Mouse (Mus musculus) thymus, adult 18-20 months (tissue): ENCODE measurements around the gene Bpifb9a.
"Not testable (repeated sequence)": the region's sequence is repeated elsewhere in the genome, so short reads cannot be mapped to it uniquely, and the experiment has no call there.

Source experiments
- DNase-seq, 2 experiments: peaks; one replicate each; pipeline ENCODE4 v3.0.0; 2022; ENCODE audit warnings: mixed read lengths in 2 of 2

Bpifb9a gene

DNA sequence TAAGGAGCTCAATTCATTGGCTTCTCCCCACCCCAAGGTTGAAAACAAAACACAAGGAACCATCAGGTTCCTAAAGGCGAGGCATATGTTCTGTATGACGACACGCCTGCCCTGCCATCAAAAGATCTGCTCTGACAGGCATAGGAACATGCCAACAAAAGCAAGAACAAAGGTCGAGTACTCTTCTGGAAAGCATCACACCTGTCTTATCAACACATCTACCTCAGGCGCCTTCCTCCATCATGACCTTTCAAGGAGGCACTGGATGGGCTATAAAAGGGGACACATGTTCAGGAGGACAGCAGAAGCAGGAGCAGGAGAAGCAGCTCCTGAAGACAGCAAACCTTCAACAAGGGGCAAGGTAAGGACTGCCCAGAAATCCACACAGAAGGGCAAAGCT, at the start of gene Bpifb9a:
Gene Bpifb9a, plus strand, starts transcription at position 301 of the 400 bp plus-strand sequence.
- not testable (repeated sequence) for DNase-seq

DNA sequence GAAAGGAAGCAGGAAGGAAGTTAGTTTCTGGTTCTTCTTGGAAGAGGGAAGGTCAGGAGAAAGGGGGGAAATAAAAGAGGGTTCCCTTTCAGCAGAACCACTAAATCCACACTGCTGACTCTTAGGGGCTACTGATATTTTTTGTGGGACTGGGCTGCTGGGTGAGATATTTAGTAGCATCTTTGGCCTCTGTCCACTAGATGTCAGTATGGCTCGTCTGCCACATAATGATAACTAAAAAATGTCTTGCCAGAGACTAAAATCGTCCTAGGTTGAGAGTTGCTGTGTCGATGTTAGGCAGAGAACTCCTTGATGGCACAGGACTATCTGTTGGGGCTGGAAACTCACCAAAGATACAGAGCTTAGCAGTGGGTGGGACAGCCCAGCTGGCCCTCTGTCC, 48.5 kb upstream of the Bpifb9a start:
- no peak for DNase-seq

DNA sequence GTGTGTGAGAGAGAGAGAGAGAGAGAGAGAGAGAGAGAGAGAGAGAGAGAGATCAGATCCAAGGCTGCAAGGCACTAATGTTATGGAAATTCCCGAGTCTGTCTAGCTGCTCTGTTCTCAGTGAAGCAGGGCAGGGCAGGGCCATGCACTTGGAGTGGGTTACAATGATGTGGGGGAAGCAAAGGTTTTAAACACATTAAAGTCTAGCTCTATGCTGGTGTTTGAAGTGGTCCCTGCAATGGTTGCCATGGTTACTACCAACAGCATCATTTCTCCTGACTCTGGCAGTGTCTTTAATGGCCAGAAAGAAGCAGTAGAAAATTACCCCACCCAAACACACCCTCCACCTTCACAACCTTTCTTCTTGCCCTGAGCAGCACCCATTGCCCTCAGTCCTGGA, 46.5 kb upstream of the Bpifb9a start:
- no peak for DNase-seq

DNA sequence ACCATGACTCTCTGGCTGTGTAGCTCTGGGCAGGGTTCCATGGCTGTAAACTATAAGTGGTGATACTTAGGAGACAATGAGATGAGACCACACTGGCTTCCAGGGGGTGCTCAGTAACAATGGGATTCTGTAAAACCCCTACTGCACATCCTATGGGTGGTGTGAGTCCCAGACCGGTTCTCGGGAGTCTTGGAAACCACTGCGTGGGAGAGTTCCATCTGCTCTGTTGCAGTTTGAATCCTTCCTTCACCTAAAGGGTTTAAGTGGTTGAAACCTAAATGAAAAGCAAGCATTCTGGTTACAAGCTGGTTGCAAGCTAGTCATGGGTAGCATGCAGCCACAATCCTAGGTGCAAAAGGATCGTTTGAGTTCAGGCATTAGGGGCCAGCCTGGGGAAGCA, 45.8 kb upstream of the Bpifb9a start:
- no peak for DNase-seq

DNA sequence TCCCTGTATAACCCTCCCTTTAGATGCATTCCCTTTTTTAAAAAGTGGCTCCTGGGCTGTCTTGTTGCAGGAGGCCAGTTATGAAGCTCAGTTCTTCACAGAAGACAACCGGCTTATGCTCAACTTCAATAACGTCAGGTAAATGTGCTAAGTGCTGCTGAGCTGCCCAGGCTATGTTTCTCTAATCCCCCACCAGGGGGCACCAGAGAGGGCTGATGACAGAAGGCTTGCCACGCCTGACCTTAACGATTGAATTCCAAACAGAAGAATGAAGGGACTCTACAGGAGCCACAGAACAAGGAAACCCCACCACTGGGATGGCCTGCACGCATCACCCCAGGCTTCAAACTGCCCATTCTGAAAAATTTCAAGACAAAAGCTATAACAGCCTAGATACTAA, 42.5 kb upstream of the Bpifb9a start:
- DNase-seq = peak; percentile 10 to 11

DNA sequence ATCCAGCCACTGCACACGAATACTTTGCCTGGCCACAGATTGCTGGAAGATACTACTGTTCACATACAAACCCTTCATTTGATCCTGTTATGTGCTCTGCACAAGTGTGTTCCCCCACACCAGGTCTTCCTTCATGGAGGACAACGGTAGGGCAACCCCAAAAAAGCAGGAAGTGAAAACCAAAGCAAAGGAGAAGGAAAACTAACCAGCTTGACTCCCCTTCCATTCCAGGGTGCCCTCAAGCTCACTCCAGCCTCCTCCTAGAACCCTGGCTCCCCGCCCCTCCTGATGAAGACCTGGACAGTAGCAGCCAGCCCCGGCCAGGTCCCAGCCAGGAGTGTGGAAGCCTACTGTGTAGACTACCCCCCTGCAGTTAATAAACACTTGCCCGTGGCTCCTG, 37.7 kb upstream of the Bpifb9a start:
- DNase-seq = no peak

GRCm38 (mm10) chr2:154223265-154223916, 34.3 kb upstream of the Bpifb9a start, which contains the start of gene Bpifb5:
Gene Bpifb5 (plus strand): TSS chr2:154223742.
- DNase-seq = no peak

DNA sequence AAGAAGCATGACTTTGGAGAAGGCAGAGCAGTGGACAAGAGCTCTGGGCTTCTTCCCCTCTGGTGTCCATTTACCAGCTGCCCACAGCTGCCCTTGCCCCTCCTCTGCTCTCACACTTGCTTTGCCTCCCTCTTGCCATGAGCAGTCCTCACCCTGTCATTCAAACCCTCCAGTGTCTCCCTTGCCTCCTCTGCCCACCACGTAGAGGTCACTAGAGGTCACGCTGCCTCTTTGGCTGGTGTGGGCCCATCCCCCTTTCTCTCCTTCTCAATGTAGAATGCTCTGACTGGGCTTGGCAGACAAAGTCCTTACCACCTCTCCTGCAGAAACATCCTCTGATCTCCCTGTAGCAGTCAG, 33.8 kb upstream of the Bpifb9a start:
- no peak for DNase-seq

- no peak for DNase-seq
Measured at GRCm38 (mm10) chr2:154226991-154227390, 30.7 kb upstream of the Bpifb9a start.

GRCm38 (mm10) chr2:154227830-154228229, 29.8 kb upstream of the Bpifb9a start:
- no peak for DNase-seq

GRCm38 (mm10) chr2:154233426-154233825, 24.2 kb upstream of the Bpifb9a start:
- DNase-seq = no peak

DNA sequence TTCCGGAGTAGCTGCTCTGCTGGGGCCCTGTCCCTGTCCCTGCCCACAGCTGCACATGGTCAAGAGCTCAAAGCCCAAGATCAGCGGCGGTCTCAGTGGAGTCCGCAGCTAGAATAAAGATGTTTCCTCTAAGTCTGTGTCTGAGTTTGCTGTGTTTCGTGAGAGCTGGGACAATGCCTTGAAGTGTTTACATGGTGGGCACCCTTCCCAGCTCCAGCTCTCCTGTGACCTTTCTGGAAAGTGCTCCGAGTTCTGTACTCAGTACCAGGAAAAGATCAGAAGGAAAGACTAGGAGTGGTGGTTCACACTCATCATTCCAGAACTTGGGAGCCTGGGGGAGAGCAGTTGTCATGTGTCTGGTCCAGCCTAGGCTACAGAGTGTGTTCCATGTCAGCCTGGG, 16.9 kb upstream of the Bpifb9a start:
- DNase-seq = no peak

DNA sequence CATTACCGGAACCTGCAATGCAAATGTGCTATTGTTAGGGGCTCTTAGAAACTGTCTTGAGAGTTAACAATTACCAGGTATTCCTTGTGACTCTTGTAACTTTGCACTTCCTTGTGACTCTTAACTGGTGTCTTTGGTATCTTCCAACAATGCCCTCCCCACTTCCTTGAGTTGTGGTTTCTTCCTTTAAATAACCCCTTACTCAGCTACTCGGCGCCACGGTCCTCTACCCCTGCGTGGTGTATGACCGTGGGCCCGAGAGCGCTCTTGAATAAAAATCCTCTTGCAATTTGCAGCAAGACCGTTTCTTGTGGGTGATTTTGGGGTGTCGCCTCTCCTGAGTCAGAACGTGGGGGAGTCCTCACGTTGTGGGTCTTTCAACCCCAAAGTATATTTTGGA, 14.9 kb upstream of the Bpifb9a start:
- DNase-seq = not testable (repeated sequence)

DNA sequence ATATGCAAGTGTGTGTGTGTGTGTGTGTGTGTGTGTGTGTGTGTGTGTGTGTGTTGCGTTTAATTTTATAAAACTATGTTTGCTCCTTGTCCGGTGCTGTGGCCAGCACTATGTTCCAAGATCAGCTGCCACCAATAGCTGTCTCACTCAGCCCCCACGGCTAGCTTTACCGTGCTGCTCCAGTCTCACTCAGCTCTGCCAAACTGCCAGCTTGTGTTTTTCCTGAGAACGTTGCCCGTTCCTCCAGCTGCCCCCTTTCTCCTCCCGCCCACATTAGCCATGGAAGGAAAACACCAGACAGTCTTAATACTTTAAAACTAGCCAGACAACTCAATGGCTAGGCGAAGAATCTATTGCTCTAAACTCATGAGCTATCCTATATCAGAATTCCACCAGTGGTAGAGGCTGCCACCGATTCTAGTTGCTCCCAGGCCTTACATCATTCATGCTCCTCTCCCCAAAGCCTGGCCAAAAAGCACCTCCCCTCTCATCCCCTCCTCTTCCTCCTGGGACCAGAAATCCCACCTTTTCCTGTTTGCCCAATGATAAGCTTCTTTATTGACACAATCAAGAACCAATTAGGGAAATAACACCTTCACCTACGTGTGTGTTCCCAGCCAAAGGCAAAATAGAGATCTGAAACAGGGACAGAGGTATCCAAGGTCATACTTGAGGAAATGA, 14.2 kb upstream of the Bpifb9a start:
- DNase-seq = no peak

DNA sequence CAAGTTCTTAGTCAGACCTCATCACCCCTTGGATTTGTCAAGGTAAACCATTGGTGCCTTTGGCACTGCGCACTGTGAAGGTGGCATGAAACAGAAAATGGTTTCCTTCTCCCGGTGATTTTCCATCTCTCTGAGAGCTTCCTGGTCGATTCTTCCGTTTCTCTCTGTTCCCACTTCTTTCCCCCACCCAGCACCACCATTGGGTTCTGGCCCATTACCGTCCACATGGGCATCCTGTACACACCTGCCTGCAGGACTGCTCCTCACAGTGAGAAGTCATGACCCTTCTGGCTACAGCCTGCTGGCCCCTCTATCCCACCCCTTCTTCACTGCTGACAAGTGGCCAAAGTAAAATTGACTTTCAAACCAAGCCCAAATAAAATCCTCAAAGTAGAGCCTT, 12.3 kb upstream of the Bpifb9a start:
- DNase-seq = no peak

DNA sequence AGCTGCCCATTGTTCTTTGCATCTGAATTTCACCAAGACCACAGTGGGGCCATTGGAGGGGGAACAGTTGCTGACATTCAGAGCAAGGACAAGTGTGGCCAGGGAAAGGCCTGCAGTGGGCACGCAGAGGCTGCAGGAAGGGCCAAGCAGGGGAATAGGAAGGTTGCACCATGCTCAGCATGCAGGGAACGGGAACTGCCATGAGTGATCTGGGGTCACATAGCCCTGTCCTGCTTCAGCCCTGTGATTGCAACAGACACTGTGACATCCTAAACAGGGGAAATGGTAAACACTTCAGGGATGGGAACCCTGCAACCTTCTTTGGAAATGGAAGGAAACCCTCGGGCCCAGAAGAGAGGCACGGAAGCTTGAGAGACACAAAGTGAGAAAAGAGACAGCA, 2.4 kb upstream of the Bpifb9a start:
- not testable (repeated sequence) for DNase-seq

DNA sequence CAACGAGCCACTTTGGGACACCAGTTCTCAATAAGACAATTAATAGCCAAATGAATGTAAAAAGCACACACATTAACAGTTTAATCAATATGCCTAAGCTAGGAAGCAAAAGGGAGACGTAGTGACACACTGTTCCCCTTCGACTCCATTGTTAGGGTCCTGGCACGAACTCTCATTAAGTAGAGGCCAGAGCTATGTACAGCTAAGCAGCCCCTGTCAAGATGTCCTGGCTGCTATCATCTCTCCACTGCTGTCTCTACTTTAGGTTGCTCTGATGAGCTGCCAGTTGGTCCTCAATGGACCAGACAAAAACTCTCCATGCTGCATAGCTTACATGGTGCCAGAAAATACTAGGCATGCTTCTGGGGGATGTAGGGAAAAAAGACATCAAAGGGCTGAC, 1.9 kb upstream of the Bpifb9a start:
- no peak for DNase-seq

- DNase-seq = not testable (repeated sequence)
Measured at GRCm38 (mm10) chr2:154264397-154264796, 6.7 kb downstream of the Bpifb9a start.

DNA sequence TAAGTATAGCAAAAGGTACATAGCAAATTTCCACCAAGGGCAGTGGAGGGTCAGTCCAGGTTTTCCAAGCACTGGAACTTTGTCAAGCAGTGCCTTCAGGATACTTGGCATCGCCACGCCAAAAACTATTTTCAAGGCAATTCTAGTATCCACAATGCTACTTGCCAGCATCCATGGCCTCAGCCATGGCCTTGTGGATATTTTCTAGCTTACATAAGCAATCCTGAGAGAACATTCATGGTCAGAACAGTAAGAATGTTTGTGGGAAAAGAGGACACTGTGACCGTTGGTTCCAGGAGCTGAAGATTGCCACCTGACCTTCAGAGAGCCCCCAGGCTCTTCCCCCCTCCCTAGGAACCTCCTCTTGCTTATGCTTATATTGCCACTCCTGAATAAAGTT, 34.2 kb downstream of the Bpifb9a start:
- DNase-seq = not testable (repeated sequence)

DNA sequence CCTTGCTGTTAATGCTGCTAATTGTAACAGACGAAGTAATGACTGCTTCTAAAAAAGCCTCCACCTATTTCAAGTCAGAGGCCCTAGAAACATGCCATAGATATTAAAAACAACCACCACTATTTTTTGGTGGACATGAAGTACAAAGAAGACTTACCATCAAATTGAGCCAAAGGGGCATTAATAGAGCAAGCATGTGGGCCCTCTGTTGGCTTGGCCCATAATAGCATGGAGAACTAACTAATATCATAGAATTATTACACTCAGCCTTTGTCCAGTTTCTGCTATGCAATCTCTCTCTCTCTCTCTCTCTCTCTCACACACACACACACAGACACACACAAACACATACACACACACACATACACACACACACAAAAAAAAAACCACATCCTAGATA, 35.2 kb downstream of the Bpifb9a start:
- DNase-seq = no peak

- peak; percentile 14 to 30 for DNase-seq
Measured at GRCm38 (mm10) chr2:154294746-154295145, 37.1 kb downstream of the Bpifb9a start.

GRCm38 (mm10) chr2:154300496-154300895, 42.8 kb downstream of the Bpifb9a start:
- DNase-seq = peak; percentile 30 to 38

DNA sequence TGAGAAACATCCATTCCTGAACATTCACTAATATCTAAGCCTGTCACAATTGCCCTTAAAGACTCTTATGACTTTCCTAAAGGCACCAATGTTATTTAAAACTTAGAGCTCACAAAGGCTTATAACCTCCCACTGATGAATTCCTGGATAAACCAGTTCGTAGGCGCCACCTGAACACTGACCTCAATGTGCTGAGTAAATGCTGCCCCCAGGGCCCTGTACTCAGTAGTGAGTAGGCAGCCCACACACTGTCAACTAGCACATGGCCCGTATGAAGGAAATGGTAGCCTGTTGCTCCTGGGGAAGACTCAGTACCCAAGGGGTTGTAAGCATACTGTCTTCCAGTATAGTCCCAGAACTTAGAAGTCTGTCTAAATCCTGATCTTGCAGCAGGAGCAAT, 44.1 kb downstream of the Bpifb9a start:
- DNase-seq = no peak

DNA sequence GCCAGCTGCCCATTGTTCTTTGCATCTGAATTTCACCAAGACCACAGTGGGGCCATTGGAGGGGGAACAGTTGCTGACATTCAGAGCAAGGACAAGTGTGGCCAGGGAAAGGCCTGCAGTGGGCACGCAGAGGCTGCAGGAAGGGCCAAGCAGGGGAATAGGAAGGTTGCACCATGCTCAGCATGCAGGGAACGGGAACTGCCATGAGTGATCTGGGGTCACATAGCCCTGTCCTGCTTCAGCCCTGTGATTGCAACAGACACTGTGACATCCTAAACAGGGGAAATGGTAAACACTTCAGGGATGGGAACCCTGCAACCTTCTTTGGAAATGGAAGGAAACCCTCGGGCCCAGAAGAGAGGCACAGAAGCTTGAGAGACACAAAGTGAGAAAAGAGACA, 47.0 kb downstream of the Bpifb9a start:
- not testable (repeated sequence) for DNase-seq

- DNase-seq = not testable (repeated sequence)
Measured at GRCm38 (mm10) chr2:154306927-154307326, 49.3 kb downstream of the Bpifb9a start, which contains the start of gene Bpifb9b. Gene Bpifb9b (plus strand): TSS chr2:154307227.
